Mouse (Mus musculus) forebrain, embryonic 15.5 days (tissue): ENCODE data around the gene Zmynd10. TPM values are rescaled to one million over a fixed set of nuclear protein-coding genes. Genes with fewer than 3 reads are reported as not detected.

Experiments
- ATAC-seq: fragments of 200-750 bp; cut with Nextera tagmentation; replicated peaks from 2 replicates; pipeline ENCODE4 v1.8.0; 2017; ENCODE audit warnings: mild to moderate bottlenecking, moderate TSS enrichment, moderate library complexity
- H3K27ac ChIP-seq: fragments of 300-500 bp; sonication (generic); replicated peaks from 2 replicates; pipeline ENCODE4 v1.5.1; 2015; ENCODE audit warnings: mild to moderate bottlenecking, inconsistent platforms
- H3K27me3 ChIP-seq: fragments of 300-500 bp; sonication (generic); 2 replicates; pipeline ENCODE4 v1.6.1; 2015; ENCODE audit warnings: inconsistent platforms
- H3K36me3 ChIP-seq: fragments of 300-500 bp; sonication (generic); 2 replicates; pipeline ENCODE4 v1.6.1; 2015; ENCODE audit warnings: mild to moderate bottlenecking, inconsistent platforms
- H3K4me1 ChIP-seq: fragments of 300-500 bp; sonication (generic); 2 replicates; pipeline ENCODE4 v1.6.1; 2015; ENCODE audit warnings: inconsistent platforms
- H3K4me2 ChIP-seq: fragments of 300-500 bp; sonication (generic); replicated peaks from 2 replicates; pipeline ENCODE4 v1.6.1; 2015; ENCODE audit warnings: mild to moderate bottlenecking, inconsistent platforms
- H3K4me3 ChIP-seq: fragments of 300-500 bp; sonication (generic); 2 replicates; pipeline ENCODE4 v1.5.1; 2015; ENCODE audit warnings: mild to moderate bottlenecking, inconsistent platforms
- H3K9ac ChIP-seq: fragments of 300-500 bp; sonication (generic); replicated peaks from 2 replicates; pipeline ENCODE4 v1.6.1; 2015; ENCODE audit warnings: mild to moderate bottlenecking, inconsistent platforms
- H3K9me3 ChIP-seq: fragments of 300-500 bp; sonication (generic); 2 replicates; pipeline ENCODE4 v1.6.1; 2016; ENCODE audit warnings: inconsistent platforms
- whole genome bisulfite sequencing: fragments of 180-500 bp; shearing (Covaris S2); methylation state at CpG from one replicate; pipeline ENCODE4 v1.1.7; 2015; ENCODE audit warnings: mixed read lengths; 5-methylcytosine and 5-hydroxymethylcytosine counted together
- polyA plus RNA-seq: library from polyadenylated mRNA; unstranded; fragments of >200 nt; fragmentation: Nextera tagmentation; extraction: Ambion mirVana; gene quantifications from 2 replicates; pipeline ENCODE4 v1.2.1, GENCODE M21; 2015

The Zmynd10 gene
- polyA plus RNA-seq, 1 experiment from 2014 or later, result 4.6 TPM

- Histone ChIP-seq H3K4me2 (peak within 1 kb of the TSS; percentile 90), H3K4me3 (peak within 1 kb of the TSS; percentile 87), H3K9me3 (no peaks in the 10 kb centered on the region), H3K9ac (peak within 1 kb of the TSS; percentile 72), H3K4me1 (peaks cover 15% of the 10 kb centered on the region), H3K36me3 (peaks cover 15% of the 10 kb centered on the region; the same call in 1 of the 2 replicates), H3K27me3 (no peaks in the 10 kb centered on the region), H3K27ac (peak within 1 kb of the TSS; percentile 31; the same call in 1 of the 2 replicates)
- 14% methylated on average over 46 of the region's 46 CpGs for WGBS
- peak; percentile 98 for ATAC-seq
Observed at GRCm38 (mm10) chr9:107586974-107587832, 40.1 kb downstream of the Zmynd10 start, which contains the start of gene Ifrd2. Gene Ifrd2, plus strand, starts transcription at chr9:107587642.

GRCm38 (mm10) chr9:107587833-107588639, 40.9 kb downstream of the Zmynd10 start:
- 6% methylated on average over 33 of the region's 33 CpGs for WGBS
- no peak; the same call in 1 of the 2 replicates for ATAC-seq
- H3K9ac ChIP-seq, result peak overlapping the region; percentile 72
- H3K4me3 ChIP-seq, result peak overlapping the region; percentile 87
- H3K9me3 ChIP-seq, result no peaks in the 10 kb centered on the region
- no peak overlapping the region for H3K27ac ChIP-seq
- H3K4me2 ChIP-seq, result peak overlapping the region; percentile 90
- peaks cover 16% of the 10 kb centered on the region; the same call in 1 of the 2 replicates for H3K36me3 ChIP-seq
- H3K27me3 ChIP-seq, result no peaks in the 10 kb centered on the region
- H3K4me1 ChIP-seq, result peaks cover 13% of the 10 kb centered on the region

- Histone ChIP-seq H3K27ac (no peak overlapping the region), H3K9ac (no peak overlapping the region), H3K4me2 (no peak overlapping the region), H3K4me3 (no peak overlapping the region), H3K36me3 (peaks cover 24% of the 10 kb centered on the region; the same call in 1 of the 2 replicates), H3K4me1 (peaks cover 13% of the 10 kb centered on the region), H3K9me3 (no peaks in the 10 kb centered on the region), H3K27me3 (no peaks in the 10 kb centered on the region)
- ATAC-seq, result no peak
- WGBS, result 90% methylated on average over 25 of the region's 25 CpGs
Observed at GRCm38 (mm10) chr9:107590058-107590772, 43.1 kb downstream of the Zmynd10 start.

- Histone ChIP-seq H3K27ac (no peak overlapping the region), H3K36me3 (peaks cover 24% of the 10 kb centered on the region; the same call in 1 of the 2 replicates), H3K4me3 (no peak overlapping the region), H3K4me1 (peaks cover 13% of the 10 kb centered on the region), H3K9ac (no peak overlapping the region), H3K9me3 (no peaks in the 10 kb centered on the region), H3K27me3 (no peaks in the 10 kb centered on the region), H3K4me2 (no peak overlapping the region)
- 92% methylated on average over 6 of the region's 6 CpGs for WGBS
- ATAC-seq, result no peak
Observed at GRCm38 (mm10) chr9:107590773-107591060, 43.6 kb downstream of the Zmynd10 start.

GRCm38 (mm10) chr9:107593101-107593976, 46.2 kb downstream of the Zmynd10 start:
- H3K27me3 ChIP-seq, result no peaks in the 10 kb centered on the region
- ATAC-seq, result no peak
- H3K4me3 ChIP-seq, result no peak overlapping the region
- WGBS, result 83% methylated on average over 11 of the region's 11 CpGs
- no peaks in the 10 kb centered on the region for H3K9me3 ChIP-seq
- peaks cover 5% of the 10 kb centered on the region for H3K4me1 ChIP-seq
- no peak overlapping the region for H3K9ac ChIP-seq
- H3K4me2 ChIP-seq, result no peak overlapping the region
- peaks cover 24% of the 10 kb centered on the region; the same call in 1 of the 2 replicates for H3K36me3 ChIP-seq
- 0 out of 2 replicates have a peak overlapping the region, but pooled peaks have one; percentile 37 for H3K27ac ChIP-seq

GRCm38 (mm10) chr9:107594281-107595062, 47.4 kb downstream of the Zmynd10 start:
- Histone ChIP-seq H3K4me3 (no peak overlapping the region), H3K36me3 (peaks cover 24% of the 10 kb centered on the region; the same call in 1 of the 2 replicates), H3K4me2 (no peak overlapping the region), H3K9me3 (no peaks in the 10 kb centered on the region), H3K4me1 (no peaks in the 10 kb centered on the region), H3K9ac (no peak overlapping the region), H3K27ac (no peak overlapping the region), H3K27me3 (no peaks in the 10 kb centered on the region)
- WGBS, result 69% methylated on average over 8 of the region's 8 CpGs
- no peak for ATAC-seq

- 91% methylated on average over 11 of the region's 11 CpGs for WGBS
Observed at GRCm38 (mm10) chr9:107596619-107597569, 49.8 kb downstream of the Zmynd10 start.

GRCm38 (mm10) chr9:107598385-107598784, 51.3 kb downstream of the Zmynd10 start:
- Histone ChIP-seq H3K27ac (no peak overlapping the region), H3K27me3 (no peaks in the 10 kb centered on the region), H3K4me1 (peaks cover 6% of the 10 kb centered on the region), H3K4me3 (no peak overlapping the region), H3K36me3 (peaks cover 8% of the 10 kb centered on the region; the same call in 1 of the 2 replicates), H3K4me2 (no peak overlapping the region), H3K9ac (no peak overlapping the region), H3K9me3 (no peaks in the 10 kb centered on the region)
- no peak for ATAC-seq
- 88% methylated on average over 5 of the region's 5 CpGs for WGBS

More at GRCm38 (mm10) chr9:107596619-107597569, 49.8 kb downstream of the Zmynd10 start:
- H3K36me3 ChIP-seq, result peaks cover 13% of the 10 kb centered on the region; the same call in 1 of the 2 replicates
- H3K4me1 ChIP-seq, result no peaks in the 10 kb centered on the region
- H3K9me3 ChIP-seq, result no peaks in the 10 kb centered on the region
- no peak for ATAC-seq
- H3K4me3 ChIP-seq, result no peak overlapping the region
- no peak overlapping the region for H3K4me2 ChIP-seq
- H3K27me3 ChIP-seq, result no peaks in the 10 kb centered on the region
- no peak overlapping the region for H3K9ac ChIP-seq
- no peak overlapping the region for H3K27ac ChIP-seq

GRCm38 (mm10) chr9:107599433-107599832, 52.3 kb downstream of the Zmynd10 start:
- peaks cover under 1% of the 10 kb centered on the region; the same call in 1 of the 2 replicates for H3K36me3 ChIP-seq
- no peaks in the 10 kb centered on the region for H3K9me3 ChIP-seq
- no peak overlapping the region for H3K4me3 ChIP-seq
- H3K27ac ChIP-seq, result no peak overlapping the region
- H3K9ac ChIP-seq, result no peak overlapping the region
- WGBS, result 92% methylated on average over 9 of the region's 9 CpGs
- H3K4me2 ChIP-seq, result no peak overlapping the region
- no peaks in the 10 kb centered on the region for H3K27me3 ChIP-seq
- H3K4me1 ChIP-seq, result peaks cover 6% of the 10 kb centered on the region
- no peak for ATAC-seq
